Mouse (Mus musculus): ENCODE measurements around the gene Kcnip4. TPM values are rescaled to one million over a fixed set of nuclear protein-coding genes. Genes with fewer than 3 reads are reported as not detected.

Gene Kcnip4
- total RNA-seq, 2 experiments from 2014 or later = 0.14 TPM; not detected in 1

- intact Hi-C loops (cut with DNase I) = no loop called here
- no peak overlapping the region for H3K4me3 ChIP-seq
- no peak overlapping the region for H3K27ac ChIP-seq
- no peak for TF ChIP-seq CTCF (IDR thresholded peaks at IDR 0.05)
- DNase-seq = no peak
Observed at GRCm38 (mm10) chr5:49348511-49348910, 176.2 kb downstream of the Kcnip4 start.

DNA sequence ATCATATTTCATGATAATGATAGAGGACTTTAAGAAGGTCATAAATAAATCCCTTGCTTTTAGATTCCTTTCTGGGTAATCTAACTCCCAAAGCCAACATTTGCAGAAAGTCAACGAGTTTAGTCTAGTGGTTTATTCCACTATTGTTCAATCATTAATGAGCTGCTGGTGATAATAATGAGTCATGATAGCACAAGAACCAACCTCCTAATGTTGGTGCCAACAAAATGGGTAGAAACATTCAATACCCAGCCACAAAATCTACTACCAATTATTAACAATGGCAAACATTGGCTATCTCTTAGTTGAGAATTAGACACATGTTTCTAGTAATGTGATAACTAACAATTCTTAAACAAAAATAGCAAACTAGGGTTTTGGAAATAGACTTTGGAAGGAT lies 180.1 kb downstream of the Kcnip4 start:
- Histone ChIP-seq H3K27ac (no peak overlapping the region), H3K4me3 (no peak overlapping the region)
- intact Hi-C loops (cut with DNase I) = no loop called here
- no peak for TF ChIP-seq CTCF (IDR thresholded peaks at IDR 0.05)
- DNase-seq = no peak

DNA sequence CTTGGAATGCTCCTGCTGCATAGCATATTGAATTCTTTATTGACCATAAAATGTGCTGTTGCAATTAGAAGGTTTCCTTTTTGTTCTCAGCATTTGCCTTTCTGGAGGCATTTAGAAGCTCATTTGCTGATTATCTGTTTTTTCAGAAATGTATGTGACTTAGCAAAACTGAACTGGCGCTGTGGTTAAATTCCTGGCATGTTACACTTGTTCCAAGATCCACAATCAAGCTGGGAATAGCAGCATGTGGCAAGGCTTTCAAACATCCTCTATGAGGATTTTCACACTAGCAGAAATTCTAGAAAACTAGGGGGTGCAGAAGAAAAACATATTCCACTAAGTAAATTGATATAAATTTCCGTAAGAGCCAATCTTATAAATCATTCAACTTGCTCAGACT lies 187.5 kb downstream of the Kcnip4 start:
- no peak overlapping the region for H3K4me3 ChIP-seq
- H3K27ac ChIP-seq = no peak overlapping the region
- DNase-seq = no peak
- intact Hi-C loops (cut with DNase I) = no loop called here
- no peak for TF ChIP-seq CTCF (IDR thresholded peaks at IDR 0.05)

DNA sequence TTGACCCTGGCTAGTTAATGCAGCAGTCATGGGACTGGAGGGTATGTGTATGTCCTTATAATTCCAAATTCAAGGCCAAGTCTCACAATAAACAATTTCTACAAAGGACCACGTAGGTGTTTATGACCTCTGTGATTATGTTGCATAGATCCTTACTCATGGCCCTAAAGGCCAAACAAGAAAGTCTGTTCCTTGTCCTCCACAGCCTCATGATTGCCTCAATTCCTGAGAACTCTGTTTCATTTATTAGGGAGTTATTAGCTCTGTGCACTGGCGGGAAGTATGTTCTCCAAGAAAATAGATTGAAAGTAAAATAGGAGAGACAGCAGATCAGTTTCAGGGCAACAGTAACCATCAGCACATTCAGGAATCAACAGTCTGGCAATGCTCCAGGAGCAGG lies 191.6 kb downstream of the Kcnip4 start:
- intact Hi-C loops (cut with DNase I) = no loop called here
- DNase-seq = no peak
- Histone ChIP-seq H3K4me3 (no peak overlapping the region), H3K27ac (no peak overlapping the region)
- TF ChIP-seq CTCF (IDR thresholded peaks at IDR 0.05) = no peak

DNA sequence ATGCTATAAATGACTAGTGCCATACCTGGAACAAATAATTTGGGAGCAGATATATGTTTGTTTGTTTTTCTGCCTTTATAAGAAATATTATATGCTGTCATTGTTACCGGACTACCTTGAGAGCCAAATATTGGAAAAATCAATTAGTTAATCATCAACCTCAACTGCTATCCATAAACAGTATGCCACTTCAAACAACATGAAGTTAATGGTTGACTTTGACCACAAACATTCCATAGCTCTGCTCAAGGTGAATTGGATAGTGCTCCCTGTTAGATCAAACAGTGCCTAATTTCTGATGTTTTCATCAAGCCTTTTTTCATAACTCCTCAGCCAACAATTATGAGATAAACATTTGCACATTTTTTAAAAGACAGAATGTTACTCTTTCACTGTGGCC lies 195.7 kb downstream of the Kcnip4 start:
- Histone ChIP-seq H3K27ac (no peak overlapping the region), H3K4me3 (no peak overlapping the region)
- no peak for DNase-seq
- intact Hi-C loops (cut with DNase I) = no loop called here
- no peak for TF ChIP-seq CTCF (IDR thresholded peaks at IDR 0.05)

- Histone ChIP-seq H3K27ac (no peak overlapping the region), H3K4me3 (no peak overlapping the region)
- no peak for TF ChIP-seq CTCF (IDR thresholded peaks at IDR 0.05)
- intact Hi-C loops (cut with DNase I) = no loop called here
- no peak for DNase-seq
Observed at GRCm38 (mm10) chr5:49318661-49319060, 206.0 kb downstream of the Kcnip4 start.

GRCm38 (mm10) chr5:49317869-49318268 lies 206.8 kb downstream of the Kcnip4 start:
- no peak for DNase-seq
- intact Hi-C loops (cut with DNase I) = no loop called here
- H3K27ac ChIP-seq = no peak overlapping the region
- TF ChIP-seq CTCF (IDR thresholded peaks at IDR 0.05) = no peak
- no peak overlapping the region for H3K4me3 ChIP-seq

DNA sequence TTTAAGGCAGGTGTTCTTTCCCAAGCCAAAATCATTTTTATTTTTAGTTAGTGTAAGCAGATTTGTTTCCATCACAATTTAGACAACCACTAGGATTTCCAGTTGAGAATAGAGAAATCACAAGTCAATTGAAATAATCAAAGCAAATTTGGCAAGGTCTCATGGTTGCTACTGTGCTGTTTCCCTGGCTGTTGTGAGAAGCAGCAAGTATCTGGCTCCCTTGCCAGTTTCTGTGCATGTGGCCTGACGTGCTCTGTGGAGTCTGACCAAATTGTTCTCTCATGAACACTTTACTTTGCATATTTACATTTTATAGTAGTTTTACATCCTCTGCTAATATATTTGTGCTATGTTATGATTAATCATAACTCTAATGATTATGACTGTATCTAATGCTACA lies 217.9 kb downstream of the Kcnip4 start:
- intact Hi-C loops (cut with DNase I) = no loop called here
- Histone ChIP-seq H3K4me3 (no peak overlapping the region), H3K27ac (no peak overlapping the region)
- TF ChIP-seq CTCF (IDR thresholded peaks at IDR 0.05) = no peak
- no peak for DNase-seq

- no peak for DNase-seq
- intact Hi-C loops (cut with DNase I) = no loop called here
Observed at GRCm38 (mm10) chr5:49305321-49305720, 219.4 kb downstream of the Kcnip4 start.

DNA sequence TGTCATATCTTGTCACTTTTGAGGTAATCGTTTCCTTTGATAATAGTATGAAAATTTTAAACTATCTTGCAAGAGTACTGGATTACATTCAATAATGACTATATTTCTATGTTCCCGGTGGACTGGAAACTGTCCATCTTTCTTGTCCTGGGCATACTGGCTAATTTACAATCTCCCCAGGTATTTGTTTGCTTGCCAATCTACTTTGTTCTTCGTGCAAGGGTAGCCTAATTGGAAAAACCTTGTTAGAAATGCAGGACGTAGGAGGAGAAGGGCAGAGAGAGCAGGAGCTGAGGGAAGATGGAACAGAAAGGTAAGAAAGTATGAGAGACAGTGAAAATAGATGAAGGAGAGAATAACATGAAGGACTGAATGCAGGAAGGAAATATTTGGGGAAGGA lies 226.1 kb downstream of the Kcnip4 start:
- no peak for DNase-seq
- Histone ChIP-seq H3K4me3 (no peak overlapping the region), H3K27ac (no peak overlapping the region)
- TF ChIP-seq CTCF (IDR thresholded peaks at IDR 0.05) = no peak
- intact Hi-C loops (cut with DNase I) = no loop called here

More at GRCm38 (mm10) chr5:49305321-49305720, 219.4 kb downstream of the Kcnip4 start:
- H3K27ac ChIP-seq = no peak overlapping the region
- TF ChIP-seq CTCF (IDR thresholded peaks at IDR 0.05) = no peak
- H3K4me3 ChIP-seq = no peak overlapping the region

GRCm38 (mm10) chr5:49292421-49292820 lies 232.3 kb downstream of the Kcnip4 start:
- TF ChIP-seq CTCF (IDR thresholded peaks at IDR 0.05) = no peak
- H3K4me3 ChIP-seq = no peak overlapping the region
- no peak overlapping the region for H3K27ac ChIP-seq
- no peak for DNase-seq
- intact Hi-C loops (cut with DNase I) = no loop called here

DNA sequence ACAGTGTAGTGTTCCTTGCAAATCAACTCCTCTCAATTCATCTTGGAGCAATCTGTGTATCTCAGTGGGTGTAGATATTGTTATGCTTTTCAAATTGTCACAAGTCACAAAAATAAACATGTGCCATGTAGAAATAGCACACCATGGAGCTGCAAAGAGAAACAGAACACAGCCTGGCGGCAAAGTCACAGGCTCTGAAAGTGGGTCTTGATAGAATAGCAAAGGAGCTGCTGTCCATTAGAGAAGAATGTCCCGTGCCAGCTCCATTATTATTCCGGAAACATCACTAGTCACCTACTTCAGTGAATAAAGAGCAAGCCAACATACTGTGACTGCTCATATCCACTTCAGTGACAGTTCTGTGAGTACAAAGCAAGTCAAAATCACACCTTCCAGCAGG lies 232.9 kb downstream of the Kcnip4 start:
- intact Hi-C loops (cut with DNase I) = no loop called here
- TF ChIP-seq CTCF (IDR thresholded peaks at IDR 0.05) = no peak
- Histone ChIP-seq H3K27ac (no peak overlapping the region), H3K4me3 (no peak overlapping the region)
- DNase-seq = no peak

GRCm38 (mm10) chr5:49285455-49286135 lies 239.1 kb downstream of the Kcnip4 start:
- DNase-seq = no peak
- no peak for TF ChIP-seq CTCF (IDR thresholded peaks at IDR 0.05)
- Histone ChIP-seq H3K27ac (no peak overlapping the region), H3K4me3 (no peak overlapping the region)
- intact Hi-C loops (cut with DNase I) = no loop called here

DNA sequence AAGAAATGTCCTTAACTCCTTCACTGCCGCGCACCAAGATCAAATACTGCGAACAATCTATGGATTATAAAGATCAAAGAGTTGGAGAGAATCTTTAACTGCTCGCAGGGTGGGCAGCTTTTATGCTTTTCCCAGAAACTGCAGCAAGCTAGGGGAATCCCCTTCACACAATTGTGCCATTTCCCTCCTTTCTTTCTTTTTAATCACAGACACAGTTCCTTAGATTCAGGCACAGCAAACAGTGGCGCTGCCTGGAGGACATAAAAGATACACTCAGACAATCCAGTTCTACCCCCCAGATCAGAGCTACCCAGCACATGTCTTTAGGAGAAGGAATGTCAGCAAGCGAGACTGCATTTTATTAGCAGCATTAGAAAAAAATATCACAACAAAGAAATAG lies 239.9 kb downstream of the Kcnip4 start:
- intact Hi-C loops (cut with DNase I) = no loop called here
- Histone ChIP-seq H3K27ac (no peak overlapping the region), H3K4me3 (no peak overlapping the region)
- no peak for DNase-seq
- no peak for TF ChIP-seq CTCF (IDR thresholded peaks at IDR 0.05)
